Mouse (Mus musculus) testis, adult 2 months (tissue): Measurements from ENCODE around the gene Hivep1. TPM values are rescaled to one million over a fixed set of nuclear protein-coding genes. Genes with fewer than 3 reads are reported as not detected.

Experiments
- H3K27ac ChIP-seq: fragments of 200-500 bp; 2 replicates; pipeline ENCODE4 v1.5.1; 2012; ENCODE audit warnings: low read depth, low read length; ENCODE audit not compliant: control insufficient read depth, insufficient read depth
- H3K27me3 ChIP-seq: fragments of 200-500 bp; 2 replicates; pipeline ENCODE4 v1.6.1; 2012; ENCODE audit warnings: mild to moderate bottlenecking, low read length, moderate library complexity; ENCODE audit not compliant: control insufficient read depth, insufficient read depth
- H3K36me3 ChIP-seq: fragments of 200-500 bp; 2 replicates; pipeline ENCODE4 v1.6.1; 2012; ENCODE audit warnings: mild to moderate bottlenecking, low read length; ENCODE audit not compliant: control insufficient read depth, insufficient read depth
- H3K4me1 ChIP-seq: fragments of 200-500 bp; 2 replicates; pipeline ENCODE4 v1.6.1; 2012; ENCODE audit warnings: low read length; ENCODE audit not compliant: control insufficient read depth, insufficient read depth
- H3K4me3 ChIP-seq: fragments of 200-500 bp; 2 replicates; pipeline ENCODE4 v1.5.1; 2012; ENCODE audit warnings: low read depth, mild to moderate bottlenecking, low read length, moderate library complexity, mixed read lengths; ENCODE audit not compliant: control insufficient read depth
- CTCF ChIP-seq: fragments of 200-500 bp; IDR thresholded peaks from 2 replicates; pipeline ENCODE4 v1.5.1; 2012; ENCODE audit warnings: low read depth, mild to moderate bottlenecking, inconsistent platforms, low read length, moderate library complexity; ENCODE audit not compliant: control insufficient read depth, insufficient read depth, insufficient replicate concordance
- POLR2A ChIP-seq: fragments of 200-500 bp; IDR thresholded peaks from 2 replicates; pipeline ENCODE4 v1.6.1; 2012; ENCODE audit warnings: low read depth, mild to moderate bottlenecking, inconsistent platforms, low read length, moderate library complexity; ENCODE audit not compliant: control insufficient read depth
- polyA plus RNA-seq: library from polyadenylated mRNA; depleted of rRNA; stranded (reverse); fragments of >200 nt; gene quantifications from 2 replicates; pipeline ENCODE4 v1.2.3, GENCODE M21; 2012

Hivep1 gene
- polyA plus RNA-seq, 1 experiment: 18.3 TPM

DNA sequence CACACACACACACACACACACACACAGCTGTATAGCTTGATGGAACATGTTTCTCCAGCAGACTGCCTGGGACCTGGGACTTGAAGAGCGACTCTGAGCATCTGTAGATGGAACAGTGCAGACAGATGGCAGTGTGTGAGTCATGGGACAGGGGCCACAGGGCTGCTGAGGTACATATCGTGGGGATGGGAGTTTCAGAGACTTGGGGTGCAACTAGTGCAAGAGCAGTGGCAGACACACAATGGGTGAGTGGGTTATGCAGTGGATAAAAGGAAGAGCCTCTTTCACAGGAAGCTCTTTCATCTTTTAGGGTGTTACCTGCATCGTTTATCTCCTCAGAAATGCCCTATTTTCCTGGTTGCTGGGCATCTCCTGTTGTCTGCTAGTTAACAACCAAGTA is 25.8 kb downstream of the Hivep1 start:
- TF ChIP-seq CTCF (no peak), POLR2A (no peak)
- H3K27ac ChIP-seq: no peak overlapping the region
- no peaks in the 10 kb centered on the region for H3K4me1 ChIP-seq
- no peaks in the 10 kb centered on the region for H3K27me3 ChIP-seq
- H3K36me3 ChIP-seq: no peaks in the 10 kb centered on the region
- no peak overlapping the region for H3K4me3 ChIP-seq

DNA sequence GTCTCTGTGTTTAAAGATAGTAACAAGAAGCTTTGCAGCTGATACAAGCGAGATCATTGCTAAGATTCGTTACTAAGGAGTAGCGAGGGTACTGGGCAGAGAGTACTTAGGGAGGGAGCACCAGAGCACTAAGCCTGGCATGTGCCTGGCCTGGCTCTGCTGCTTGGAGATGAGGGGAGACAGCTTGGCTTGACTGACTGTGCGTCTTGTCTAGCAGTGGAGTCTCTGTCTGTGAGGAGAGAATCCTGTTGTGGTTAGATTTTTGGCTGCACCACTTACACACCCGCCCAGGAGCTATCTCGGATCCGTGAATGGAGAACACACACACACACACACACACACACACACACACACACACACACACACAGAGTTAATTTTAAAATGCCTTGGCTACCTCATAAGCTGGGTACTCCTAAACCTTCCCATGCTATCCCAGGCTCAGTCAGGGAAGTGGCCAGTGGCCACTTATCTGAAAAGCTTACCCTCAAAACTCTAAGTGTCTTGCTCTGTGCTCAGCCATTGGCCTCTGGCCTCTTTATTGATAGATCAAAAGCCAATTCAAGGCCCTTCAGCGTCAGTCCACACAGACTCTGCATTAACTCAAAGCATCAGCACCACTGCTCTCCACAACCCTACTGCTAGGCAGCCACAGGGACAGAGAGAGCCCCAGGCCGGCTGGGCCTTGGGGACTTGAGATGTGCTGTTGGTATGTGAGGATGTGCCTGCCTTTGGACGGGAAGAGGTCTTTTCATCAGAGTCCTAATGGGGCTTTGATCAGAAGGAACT is 28.5 kb downstream of the Hivep1 start:
- H3K36me3 ChIP-seq: no peaks in the 10 kb centered on the region
- no peak overlapping the region for H3K4me3 ChIP-seq
- no peaks in the 10 kb centered on the region for H3K4me1 ChIP-seq
- H3K27ac ChIP-seq: no peak overlapping the region
- TF ChIP-seq POLR2A (no peak), CTCF (no peak)
- H3K27me3 ChIP-seq: no peaks in the 10 kb centered on the region

DNA sequence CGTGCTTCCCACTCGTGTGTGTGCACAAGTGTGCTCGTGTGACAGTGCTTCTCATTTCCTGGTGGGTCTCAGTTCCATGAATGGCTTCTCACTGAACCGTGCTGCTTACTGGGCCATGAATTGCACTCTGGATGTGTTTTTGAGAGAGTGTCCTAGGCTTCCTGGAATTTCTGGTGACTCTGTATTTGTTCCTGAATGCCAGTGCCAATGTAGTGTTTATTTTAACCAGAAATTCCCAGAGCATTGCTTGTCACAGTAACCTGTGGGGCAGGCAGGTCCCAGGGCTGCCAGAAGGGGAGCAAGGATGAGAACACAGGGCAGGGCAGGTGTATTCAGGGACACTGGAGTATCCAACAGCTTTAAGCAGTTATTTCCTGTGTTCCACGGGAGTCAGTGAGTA is 36.5 kb downstream of the Hivep1 start:
- H3K4me1 ChIP-seq: no peaks in the 10 kb centered on the region
- H3K27ac ChIP-seq: no peak overlapping the region
- TF ChIP-seq CTCF (no peak), POLR2A (no peak)
- no peaks in the 10 kb centered on the region for H3K27me3 ChIP-seq
- H3K4me3 ChIP-seq: no peak overlapping the region
- no peaks in the 10 kb centered on the region for H3K36me3 ChIP-seq

DNA sequence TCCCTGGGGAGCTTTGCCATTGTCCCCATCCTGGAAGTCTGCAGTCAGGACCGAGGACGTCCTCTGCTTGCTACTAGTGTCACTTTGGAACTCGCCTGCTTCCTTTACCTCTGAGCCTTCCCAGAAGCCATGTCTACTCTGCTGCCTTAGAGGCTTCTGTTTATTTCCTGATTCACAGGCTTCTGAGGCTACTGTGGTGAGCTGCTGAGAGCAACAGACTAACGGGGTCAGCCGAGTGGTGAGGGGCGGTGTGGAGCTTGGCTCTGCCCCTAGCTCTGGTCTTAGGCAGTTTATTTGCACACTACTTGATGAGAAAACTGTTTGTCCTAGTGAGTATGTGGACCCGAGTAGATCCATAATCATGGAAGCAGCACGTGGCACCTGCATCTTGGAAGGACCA is 37.2 kb downstream of the Hivep1 start:
- H3K4me3 ChIP-seq: no peak overlapping the region

DNA sequence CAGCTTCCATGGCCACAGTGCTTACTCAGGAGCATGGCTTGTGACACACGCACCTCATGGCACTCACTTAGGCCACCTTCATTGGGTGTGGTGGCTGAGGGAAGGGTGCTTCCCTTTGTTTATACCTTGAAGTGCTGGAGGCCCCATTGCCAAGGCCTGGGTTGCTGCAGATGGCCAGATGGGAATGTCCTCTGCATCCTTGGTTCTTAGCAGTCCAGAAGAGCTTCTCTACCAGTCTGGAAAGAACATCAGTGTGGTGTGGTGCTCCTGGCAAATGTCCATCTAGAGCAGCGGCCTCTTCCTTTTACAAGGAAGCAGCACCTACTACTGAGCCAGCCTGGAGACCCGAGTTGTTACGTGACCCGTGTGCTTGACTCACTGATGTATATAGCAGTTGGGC is 38.9 kb downstream of the Hivep1 start:
- TF ChIP-seq CTCF (no peak), POLR2A (no peak)
- Histone ChIP-seq H3K4me1 (no peaks in the 10 kb centered on the region), H3K27ac (no peak overlapping the region), H3K27me3 (no peaks in the 10 kb centered on the region), H3K4me3 (no peak overlapping the region), H3K36me3 (no peaks in the 10 kb centered on the region)

More for the DNA sequence above, 37.2 kb downstream of the Hivep1 start:
- Histone ChIP-seq H3K36me3 (no peaks in the 10 kb centered on the region), H3K27me3 (no peaks in the 10 kb centered on the region), H3K27ac (no peak overlapping the region), H3K4me1 (no peaks in the 10 kb centered on the region)
- TF ChIP-seq POLR2A (no peak), CTCF (no peak)

DNA sequence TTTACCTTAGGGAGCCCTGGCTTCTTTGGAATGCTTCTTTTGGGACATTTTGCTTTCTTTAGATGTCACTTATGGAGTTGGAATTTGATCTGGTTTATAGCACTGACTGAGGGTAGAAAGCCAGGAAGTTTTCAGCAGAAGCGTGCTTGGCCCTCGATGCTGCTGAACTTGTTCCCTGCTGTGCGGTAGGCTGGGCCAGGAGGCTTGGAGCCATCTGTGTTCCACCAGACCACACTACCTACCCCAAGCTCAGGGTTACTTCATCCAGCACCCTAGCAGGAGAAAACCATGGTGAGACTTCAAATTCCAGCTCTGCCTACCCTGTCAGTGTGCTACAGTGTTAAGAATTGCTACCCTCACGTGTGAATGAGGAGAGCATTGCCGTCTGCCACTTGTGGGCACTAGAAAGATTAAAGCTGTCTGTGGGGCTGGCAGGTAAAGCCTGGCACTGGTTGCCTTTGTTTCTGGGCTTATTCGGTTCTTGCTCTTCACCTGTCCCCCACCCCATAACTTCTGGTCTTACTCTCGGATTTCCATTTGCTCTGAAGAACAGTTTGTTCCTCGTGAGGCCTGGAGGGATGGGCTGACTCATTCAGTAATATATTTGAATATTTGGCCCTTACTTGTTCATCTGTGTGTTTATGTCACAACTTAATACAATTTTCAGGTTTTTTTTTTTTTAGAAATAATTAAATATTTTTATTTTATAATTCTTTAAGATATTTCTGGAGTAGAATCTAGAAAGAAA is 40.7 kb downstream of the Hivep1 start:
- TF ChIP-seq CTCF: no peak
- no peak for TF ChIP-seq POLR2A
- no peaks in the 10 kb centered on the region for H3K27me3 ChIP-seq
- no peaks in the 10 kb centered on the region for H3K36me3 ChIP-seq
- no peaks in the 10 kb centered on the region for H3K4me1 ChIP-seq
- no peak overlapping the region for H3K4me3 ChIP-seq
- H3K27ac ChIP-seq: no peak overlapping the region

DNA sequence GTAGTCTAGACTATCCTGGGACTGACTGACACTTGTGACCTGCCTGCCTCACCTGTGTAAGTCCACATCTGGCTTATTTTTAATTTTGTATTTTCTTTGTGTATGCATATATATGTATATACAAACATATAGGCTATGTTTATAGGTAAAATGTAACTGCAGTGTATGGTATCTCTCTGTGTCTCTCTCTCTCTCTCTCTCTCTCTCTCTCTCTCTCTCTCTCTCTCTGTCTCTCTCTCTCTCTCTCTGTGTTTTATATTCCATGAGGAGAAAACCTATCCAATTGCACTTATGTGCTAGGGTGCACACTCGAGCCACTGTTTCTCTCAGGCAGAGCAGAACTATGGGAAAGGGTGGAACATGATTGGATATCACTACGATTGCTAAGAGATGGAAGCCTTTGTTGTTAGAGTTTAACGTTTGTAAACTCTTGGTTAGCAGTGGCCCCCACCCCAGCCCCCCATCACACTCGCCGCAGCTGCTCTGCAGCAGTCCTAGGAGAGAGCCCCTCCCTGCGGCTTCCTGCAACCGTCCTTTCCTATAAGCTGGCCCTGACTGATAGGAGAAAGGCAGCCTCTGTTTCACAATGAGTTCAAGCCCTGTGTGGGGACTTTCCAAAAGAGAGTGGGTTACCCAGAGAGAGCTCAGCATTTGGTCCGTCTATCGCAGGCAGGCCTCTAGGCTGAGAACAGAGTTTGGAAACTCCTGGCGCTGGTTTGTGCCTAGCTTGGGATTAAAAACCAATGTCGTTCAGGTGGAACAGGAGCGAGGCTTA is 41.6 kb downstream of the Hivep1 start:
- no peaks in the 10 kb centered on the region for H3K36me3 ChIP-seq
- no peaks in the 10 kb centered on the region for H3K27me3 ChIP-seq
- H3K4me3 ChIP-seq: no peak overlapping the region
- no peak overlapping the region for H3K27ac ChIP-seq
- no peak for TF ChIP-seq POLR2A
- no peak for TF ChIP-seq CTCF
- H3K4me1 ChIP-seq: no peaks in the 10 kb centered on the region
